Mouse (Mus musculus) layer of hippocampus, adult 8-10 months (tissue): ENCODE data around the gene Cd6. TPM values are rescaled to one million over a fixed set of nuclear protein-coding genes. Genes with fewer than 3 reads are reported as not detected.
A peak's percentile ranks its signal among the peaks of the same experiment; 100 is the strongest.

Experiments
- DNase-seq, 2 experiments: peaks; one replicate each; pipeline ENCODE4 v3.0.0; 2022; ENCODE audit warnings: low spot score in 2 of 2
- total RNA-seq, 4 experiments: library from RNA; stranded (reverse); gene quantifications; 2 replicates each; pipeline ENCODE4 v1.2.4; 2022

Gene Cd6
- under 1 TPM in 3 of 4 experiments, not detected in 1; 0.16 to 0.20 (median 0.18) TPM for total RNA-seq

DNA sequence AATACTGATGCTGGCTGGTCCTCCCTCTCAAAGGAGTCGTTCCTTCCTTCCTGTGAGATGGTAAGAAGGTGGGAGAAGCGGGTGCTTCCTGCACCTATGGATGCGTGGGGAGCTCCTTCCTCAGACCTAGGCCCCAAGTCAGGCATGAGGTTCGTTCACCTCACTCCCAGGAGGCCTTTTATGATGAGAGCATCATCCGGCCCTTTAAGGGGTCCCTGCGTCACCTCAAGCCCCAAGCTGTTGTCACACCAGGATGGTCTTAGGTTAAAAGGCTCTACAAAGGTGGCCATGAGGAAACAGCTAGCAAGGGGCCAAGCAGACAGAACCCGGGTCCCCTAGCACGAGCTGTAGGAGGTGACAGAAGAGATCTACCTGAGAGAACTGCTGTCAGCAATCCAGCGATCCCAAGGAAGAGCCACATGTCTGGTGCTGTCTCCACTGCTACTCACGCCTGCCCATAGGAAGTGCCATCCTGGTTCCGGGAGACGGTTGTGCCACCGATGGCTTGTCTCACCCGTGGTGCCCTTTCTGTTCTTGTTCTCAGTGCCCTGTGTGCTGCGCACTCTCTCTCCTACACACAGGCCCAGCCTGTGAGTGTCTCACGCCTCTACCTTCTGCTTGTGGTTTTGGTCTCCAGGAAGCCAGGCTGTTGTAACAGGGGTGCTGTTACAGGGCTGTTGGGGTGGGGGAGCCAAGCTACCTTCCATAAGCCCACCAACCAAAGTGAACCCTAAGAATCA is at the start of gene Cd6:
TSS of gene Cd6 (minus strand) at position 623 of the 740 bp plus-strand sequence.
- no peak for DNase-seq

DNA sequence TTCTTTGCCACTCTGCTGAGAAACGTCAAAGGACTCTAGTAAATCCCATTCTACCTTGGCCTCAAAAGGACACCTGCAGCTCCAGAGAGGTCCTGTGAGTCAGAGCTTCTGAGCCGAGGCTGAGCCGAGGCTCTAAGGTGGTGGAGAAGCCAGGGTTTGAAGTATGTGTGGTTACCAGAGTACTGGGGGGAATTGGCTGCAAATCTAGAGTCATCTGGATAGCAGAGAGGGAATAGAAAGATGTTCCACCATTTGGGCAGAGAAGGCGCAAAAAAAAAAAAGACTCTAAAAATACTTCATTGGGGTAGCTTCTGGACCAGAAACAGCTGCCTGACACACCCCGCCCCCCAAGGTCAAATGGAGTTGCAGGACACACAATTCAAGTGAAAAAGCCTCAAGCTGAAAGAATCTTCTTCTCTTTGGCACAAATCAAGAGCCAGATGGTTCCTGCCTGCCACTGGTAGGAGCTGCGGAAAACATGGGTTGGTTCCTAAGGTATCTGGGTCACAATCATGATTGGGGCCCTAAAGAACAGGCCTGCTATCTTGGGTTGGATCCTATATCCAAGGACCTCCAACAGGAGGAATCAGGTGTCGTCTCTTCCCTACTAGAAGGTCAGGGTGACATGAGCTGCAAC is 48.5 kb upstream of the Cd6 start:
- no peak for DNase-seq

DNA sequence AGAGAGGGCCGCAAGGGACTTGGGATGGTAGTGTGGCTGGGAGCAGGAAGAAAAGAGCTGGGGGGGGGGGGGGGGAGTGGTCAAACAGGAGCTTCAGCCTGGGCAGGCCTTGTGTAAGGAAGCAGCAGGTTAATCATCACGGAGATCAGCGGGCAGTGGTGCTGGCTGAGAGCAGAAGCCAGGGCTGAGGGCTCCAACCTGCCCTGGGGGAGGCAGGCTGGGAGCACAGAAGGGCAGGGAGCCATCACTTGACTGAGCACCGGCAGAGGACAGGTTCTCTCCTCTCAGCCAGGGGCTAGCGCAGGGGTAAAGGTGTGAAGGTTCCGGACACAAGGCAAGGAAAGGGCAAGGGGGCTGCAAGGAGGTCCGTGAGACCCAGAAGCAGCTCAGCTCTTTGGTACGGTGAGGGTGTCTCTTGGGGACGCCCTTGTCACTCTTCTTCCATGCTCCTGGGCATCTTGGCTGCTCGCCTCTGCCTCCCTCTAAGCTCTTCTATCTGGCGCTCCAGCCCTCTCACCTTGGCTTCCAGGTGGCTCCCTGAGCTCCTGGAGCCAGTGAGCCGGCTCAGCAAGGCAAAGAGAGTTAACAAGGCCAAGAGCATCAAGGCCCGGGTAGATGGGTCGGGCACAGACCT is 41.6 kb upstream of the Cd6 start:
- no peak for DNase-seq

DNA sequence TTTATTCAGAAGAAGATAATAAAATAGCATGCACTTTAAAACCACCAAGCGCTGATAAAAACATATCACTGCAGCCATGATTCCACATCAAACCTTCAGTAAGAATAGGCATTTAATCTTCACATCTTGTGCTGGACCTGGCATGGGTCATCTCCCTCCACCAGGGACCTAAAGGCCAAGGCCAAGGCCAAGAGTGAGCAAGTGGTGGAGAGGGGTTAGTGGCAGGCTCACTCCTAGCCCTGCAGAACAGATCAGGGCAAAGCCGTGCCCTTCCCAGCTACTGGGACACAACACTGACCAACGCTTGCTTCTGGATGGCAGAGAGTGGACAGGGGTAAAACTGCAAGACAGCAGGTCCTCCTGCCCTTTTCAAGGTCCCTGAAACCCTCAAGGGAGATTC is 40.8 kb upstream of the Cd6 start:
- DNase-seq: no peak

DNA sequence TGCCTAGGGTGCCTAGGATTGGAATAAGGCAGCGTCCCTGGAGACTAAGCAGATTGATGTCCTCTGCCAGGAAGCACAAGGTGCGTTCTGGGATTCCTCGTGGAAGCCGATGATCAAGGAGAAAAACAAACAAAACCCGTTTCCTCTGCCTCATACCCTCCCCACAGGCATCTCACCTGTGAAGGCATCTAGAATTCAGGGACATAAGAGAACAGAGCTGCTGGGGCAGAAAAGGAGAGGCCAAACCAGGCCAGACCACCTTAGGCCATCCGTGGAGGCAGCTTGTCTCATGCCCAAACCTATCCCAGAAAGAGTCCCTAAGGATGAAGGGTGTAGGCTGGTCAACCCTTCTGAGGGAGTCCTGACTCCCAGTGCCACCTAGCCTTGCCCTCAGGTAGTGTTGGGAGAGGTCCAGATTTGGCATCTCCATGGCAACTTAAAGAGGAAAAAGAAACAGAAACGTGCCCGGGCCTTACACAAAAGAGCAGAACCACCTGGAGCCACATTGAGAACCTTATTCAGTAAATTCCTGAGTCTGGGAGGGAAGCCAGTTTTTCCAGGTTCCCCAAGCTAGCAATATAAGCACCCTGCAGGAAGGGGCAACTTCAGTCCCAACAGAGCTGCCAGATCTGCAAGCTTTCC is 40.1 kb upstream of the Cd6 start, which contains the start of gene Tmem132a:
TSS of gene Tmem132a (minus strand) at position 55 of the 642 bp plus-strand sequence.
- DNase-seq: no peak

DNA sequence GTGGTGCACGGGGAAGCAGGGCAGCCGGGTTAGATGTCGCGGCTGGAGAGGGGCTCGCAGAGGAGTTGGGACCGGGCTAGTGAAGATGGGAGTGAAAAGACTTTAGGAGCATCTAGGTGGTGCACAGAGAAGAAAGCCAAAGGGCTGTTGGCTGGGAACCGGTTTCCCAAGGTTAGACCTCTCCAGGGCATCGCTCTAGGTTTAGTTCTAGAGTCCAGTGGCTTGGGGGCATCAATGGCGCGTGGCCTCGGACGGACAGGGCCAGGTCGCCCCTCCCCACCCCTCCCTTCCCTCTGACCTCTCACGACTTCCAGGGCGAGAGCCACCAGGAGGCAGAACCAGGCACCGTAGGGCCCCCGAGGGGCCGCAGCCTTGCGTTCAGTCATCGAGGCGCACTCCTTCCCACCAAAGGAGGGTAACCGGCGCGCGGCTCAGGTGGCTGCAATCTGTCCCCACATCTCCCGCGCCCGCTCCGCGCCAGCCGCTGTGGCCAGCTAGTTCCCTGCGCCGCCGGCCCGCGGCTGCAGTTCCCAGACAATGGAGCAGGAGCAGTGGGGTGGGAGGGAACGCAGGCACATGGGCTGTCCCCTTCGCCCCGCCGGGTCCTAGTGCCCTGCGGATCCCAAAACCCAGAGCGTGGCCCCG is 39.5 kb upstream of the Cd6 start:
- DNase-seq: peak; percentile 78 to 84

DNA sequence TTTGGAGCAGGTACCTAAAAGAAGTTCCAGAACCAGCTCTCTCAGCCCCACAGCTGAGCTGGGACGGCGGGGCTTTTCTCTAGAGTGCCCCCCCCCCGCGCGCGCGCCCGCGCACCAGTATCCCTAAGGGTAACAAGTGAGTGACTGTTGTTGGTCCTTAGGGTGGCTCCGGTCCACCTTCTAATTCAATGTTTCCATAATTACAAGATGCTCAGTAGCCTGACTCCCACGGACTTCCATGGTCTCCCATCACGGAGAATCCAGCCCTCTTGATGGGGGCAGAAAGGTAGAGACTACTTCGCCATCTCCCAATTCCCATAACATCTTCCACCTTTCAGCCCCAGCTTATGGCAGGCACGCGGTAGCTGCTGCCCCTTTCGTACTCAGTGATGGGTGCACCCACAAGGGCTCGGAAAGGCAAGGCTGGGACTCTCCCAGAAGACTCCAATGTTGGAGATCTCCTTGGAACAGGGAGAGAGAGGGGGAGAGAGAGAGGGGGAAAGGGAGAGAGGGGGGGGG is 38.8 kb upstream of the Cd6 start:
- DNase-seq: no peak

DNA sequence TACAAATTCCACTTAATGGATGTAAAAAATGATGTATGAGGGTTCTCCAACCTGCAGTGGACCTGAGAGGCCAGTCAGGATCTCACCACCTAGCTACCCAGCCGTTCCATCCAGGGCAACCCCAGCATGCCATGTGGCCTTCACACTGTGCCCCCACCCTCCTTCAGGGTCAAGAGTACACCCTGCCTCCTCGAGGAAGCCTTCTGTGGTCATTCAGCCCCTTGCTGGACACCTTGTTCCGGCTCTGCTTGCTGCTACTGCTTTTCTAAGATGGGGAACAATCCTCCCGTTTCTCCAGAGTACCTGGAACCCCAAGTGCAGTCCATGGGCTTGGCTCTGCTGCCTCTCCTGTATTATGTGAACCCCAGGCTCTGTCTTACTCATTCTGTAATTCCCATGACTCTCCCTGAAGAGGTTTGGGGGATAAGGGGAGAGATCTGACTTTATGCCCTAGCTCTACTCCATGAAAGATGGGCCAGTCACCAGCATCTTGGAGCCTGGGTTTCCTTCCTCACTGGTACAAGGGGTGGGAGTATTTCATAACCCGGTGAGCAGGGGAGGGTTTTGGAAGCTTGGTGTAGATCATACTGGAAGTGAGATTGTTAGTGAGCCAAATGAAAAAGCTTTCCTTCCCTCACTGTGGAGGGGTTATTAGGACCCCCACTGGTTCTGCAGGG is 38.2 kb upstream of the Cd6 start:
- DNase-seq: no peak

DNA sequence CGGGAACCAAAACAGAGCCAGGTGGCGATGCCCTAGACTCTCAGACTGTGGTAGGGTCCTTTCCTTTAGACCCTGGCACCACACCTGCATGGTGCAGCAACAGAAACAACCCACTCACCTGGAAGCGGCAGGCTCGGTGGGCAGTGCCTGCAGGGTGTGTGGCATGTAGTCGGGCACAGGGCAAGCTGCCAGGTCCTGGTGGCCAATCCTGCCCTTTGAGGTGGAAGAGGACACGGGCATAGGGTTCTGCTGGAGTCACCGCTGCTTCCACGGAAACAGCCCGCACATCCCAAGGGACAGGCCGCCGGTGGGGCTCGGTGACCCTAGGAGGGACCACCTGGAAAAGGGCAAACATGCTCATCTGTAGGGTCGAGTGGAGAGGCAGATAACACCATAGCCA is 36.5 kb upstream of the Cd6 start:
- no peak for DNase-seq

DNA sequence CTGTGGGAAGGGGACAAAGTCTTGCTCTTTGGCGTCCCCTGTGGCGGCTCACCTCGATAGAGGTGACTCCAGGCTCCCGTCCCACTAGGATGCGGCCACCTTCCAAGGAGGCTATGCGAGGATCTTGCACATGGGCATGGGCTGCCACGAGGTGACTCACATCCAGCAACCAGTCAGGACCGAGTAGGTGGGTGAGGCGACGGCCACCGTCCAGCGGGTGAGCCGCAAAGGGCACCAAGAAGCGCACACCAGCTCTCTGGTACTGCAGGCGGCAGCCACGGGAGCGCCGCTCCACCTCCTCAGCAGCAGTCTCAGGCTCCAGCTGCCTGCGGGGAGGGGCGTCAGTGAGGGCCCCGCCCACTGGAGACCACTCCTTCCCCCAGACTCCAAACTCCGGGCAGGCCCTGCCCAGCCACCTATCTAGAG is 30.2 kb upstream of the Cd6 start:
- no peak for DNase-seq

DNA sequence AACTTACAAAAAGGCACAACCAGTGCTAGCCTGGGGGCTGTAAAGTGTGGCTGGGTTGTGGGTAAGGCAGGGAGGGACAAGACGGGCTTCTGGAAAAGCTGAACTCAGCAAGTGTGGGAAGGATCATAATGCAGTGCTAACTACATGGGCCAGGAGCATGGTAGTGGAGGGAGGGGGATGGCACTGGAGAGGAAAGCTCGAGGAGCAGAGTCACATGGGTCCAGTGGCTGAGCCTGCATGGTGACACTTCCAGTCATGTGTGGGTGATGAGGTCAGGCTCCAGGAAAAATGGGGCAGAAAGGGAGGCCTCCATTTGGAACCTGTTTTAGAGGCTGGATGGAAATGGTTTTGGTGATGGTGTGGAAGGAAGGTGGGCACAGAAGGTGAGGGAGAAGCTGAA is 26.7 kb upstream of the Cd6 start:
- no peak for DNase-seq

DNA sequence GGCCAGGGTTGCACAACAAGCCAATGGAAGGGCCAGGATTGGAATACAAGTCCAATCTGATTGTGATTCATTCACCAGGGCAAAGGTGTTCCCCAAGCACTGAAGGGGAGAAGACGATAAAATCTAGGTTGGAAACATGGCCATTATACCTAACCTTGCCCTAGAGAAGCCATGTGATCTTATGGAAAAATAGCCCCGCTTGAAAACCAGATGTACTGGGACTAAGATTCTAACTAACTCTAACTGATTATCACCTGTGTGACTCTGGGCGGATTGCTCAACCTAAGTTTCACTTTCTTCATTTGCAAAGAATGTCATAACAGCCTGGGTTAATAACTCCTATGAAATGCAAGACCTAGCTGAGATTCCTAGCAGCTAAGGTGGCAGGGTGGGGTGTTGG is 25.6 kb upstream of the Cd6 start:
- DNase-seq: no peak

DNA sequence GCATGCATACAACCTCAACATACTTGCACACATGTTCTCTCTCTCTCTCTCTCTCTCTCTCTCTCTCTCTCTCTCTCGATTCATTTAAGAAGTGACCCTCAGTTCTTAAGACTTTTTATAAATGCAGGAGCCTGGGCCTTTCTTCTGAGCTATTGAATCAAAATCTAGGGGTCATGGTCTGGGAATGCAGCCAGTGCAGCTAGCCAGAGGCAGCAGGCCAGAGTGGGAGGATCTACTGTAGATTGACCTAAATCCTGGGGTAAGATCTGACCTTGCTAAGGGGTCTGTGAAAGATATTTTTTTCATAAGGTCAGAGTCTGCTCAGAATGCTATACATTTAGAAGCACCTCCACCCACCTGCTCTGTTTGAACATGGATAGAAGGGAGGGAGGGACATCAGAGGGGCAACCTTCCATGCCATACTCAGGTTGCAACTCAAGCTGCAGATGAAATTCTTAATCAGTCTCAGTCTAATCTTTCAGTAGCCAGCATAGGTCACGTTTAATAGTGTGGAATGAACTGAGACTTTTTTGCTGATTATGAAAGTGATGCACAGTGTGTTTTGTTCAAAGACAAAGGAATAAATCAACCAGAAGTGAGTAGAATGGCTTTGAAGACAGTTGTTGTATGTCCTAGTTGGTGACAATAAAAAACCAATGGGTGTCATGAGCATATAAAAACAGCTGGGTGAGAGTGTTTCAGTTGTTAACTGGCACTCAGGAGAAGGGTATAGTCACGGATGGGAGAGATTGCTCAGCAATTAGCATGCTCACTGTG is 17.6 kb upstream of the Cd6 start:
- DNase-seq: no peak

DNA sequence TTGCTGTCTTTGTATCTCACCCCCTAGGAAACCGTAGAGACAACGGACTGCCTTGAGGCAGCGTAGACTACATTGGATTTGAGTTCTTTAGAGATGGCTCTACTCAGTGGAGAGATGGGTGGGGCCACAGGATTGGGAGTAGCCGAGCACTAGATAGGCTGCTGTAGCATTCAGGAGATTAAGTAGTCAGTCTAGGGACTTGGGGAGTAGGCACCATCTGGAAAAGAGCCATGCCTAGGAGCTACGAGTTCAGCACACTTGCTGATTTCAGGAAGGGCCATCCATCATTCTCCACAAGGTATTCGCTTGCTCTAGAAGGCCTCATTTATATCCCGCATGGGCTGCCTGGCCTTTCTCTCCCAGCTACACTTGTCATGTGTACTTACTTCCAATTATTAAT is 16.3 kb upstream of the Cd6 start:
- DNase-seq: no peak

DNA sequence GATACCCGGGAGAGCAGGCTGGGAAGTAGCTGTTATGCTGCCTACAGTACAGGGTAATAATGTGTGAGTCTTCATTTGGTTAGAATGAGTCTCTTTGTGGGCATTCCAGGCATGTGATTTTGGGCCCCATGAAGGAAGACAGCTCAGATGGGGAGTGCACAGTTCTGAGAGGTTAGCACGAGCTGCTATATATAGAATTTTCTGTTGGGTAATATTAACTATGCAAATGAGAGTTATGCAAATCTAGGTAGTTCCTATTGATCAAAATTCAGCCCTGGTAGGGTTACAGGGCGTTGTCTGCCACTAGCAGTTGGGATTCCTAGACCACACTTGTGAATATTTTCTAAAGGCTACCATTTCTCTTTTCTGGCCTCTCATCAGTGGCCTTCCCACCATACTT is 15.6 kb upstream of the Cd6 start:
- DNase-seq: no peak

DNA sequence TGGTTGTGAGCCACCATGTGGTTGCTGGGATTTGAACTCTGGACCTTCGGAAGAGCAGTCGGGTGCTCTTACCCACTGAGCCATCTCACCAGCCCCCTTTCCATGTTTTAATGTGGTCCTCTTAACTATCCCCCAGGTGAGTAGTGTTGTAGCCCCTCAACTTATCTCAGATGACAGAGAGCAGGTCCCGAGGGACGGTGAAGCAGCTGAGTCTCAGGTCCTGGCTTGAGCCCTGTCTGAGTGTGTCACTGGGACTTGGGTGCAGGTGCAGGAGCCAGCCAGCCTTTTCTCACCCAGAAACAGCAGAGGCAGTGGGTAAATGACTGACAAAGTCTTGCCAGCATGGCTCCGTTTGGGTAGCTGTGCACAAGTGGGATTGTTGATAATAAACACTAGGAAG is 14.3 kb upstream of the Cd6 start:
- no peak for DNase-seq

DNA sequence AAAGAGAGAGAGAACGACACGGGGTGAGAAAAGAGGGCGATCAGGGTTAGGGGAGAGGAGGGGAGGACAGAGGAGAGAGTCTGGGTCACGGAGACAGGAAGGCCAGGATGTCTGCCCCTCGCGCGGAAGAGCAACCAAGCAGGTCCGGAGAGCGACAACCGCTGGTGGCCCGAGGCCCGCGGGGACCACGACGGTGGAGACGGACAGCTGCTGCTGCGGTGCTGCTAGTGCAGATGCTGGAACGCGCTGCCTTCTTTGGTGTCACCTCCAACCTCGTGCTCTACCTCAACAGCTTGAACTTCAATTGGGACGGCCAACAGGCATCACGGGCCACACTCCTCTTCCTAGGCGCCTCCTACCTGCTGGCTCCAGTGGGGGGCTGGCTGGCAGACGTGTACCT is 13.1 kb upstream of the Cd6 start:
- no peak for DNase-seq

DNA sequence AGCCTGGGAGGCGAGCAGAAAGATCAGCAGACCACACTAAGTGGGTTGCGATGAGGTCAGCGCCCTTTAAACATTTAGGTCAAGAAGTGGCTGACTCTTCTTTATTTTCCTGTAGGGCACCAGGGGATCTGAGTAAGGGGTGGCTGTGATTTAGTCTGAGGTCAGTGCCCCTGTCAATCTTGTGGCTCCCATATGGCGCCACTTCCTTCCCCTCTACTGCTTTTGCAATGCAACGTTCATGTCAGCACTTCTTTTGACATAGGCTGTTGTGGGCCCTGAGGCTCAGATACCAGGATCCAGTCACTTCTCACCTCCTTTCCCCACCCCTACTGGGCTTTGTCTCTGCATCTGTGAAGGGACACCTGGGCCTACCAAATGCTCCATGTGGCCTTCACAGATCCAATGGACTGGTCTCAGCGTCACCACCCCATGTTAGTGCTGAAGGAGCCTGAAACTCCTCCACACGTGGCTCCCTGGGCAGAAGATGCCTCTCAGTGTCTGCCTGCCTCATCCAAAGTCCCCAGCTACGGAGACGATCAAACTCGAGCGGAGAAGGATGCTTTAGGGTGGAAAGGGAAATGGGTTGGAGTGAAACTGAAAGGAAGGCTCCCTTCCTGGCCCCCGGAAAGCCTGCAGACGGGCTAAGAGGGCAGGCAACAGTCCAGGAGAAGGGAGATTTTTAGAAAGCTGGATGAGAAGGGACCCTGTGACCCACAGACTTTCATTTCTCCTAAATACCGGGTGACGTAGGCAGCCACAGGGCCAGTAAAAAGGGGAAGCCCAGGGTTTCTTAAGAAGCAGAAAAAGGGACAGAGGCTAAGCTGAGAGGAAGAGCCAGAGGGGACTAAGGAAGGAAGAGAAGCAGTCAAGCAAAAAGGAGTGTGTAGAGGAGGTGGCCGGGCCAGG is 12.1 kb upstream of the Cd6 start:
- no peak for DNase-seq
